Mouse (Mus musculus) hindbrain, embryonic 16.5 days (tissue): ENCODE results near the gene Ovol1. TPM values are rescaled to one million over a fixed set of nuclear protein-coding genes. Genes with fewer than 3 reads are reported as not detected.

Experiments used
- polyA plus RNA-seq: library from polyadenylated mRNA; unstranded; fragments of >200 nt; fragmentation: Nextera tagmentation; extraction: Ambion mirVana; gene quantifications from 2 replicates; pipeline ENCODE4 v1.2.1, GENCODE M21; 2015

Ovol1 gene
- polyA plus RNA-seq, 1 experiment from 2014 or later = 0.20 TPM

Other genes with a start within 250 kb of the Ovol1 start
- gene Catsper1, start 224.9 kb downstream of the Ovol1 start, polyA plus RNA-seq = not detected in 2 replicates
- 9.8 and 11.9 TPM in 2 replicates for gene Cst6, start 211.1 kb downstream of the Ovol1 start, polyA plus RNA-seq
- 40.6 and 44.4 TPM in 2 replicates for gene Eif1ad, start 193.9 kb downstream of the Ovol1 start, polyA plus RNA-seq
- 315 and 333 TPM in 2 replicates for gene Banf1, start 193.5 kb downstream of the Ovol1 start, polyA plus RNA-seq
- gene Sart1, start 171.9 kb downstream of the Ovol1 start, polyA plus RNA-seq = 58.8 and 66.0 TPM in 2 replicates
- 0.36 TPM in 1 of 2 replicates, not detected in the other for gene Tsga10ip, start 158.1 kb downstream of the Ovol1 start, polyA plus RNA-seq
- 301 and 318 TPM in 2 replicates for gene Drap1, start 135.7 kb downstream of the Ovol1 start, polyA plus RNA-seq
- gene AI837181, start 135.5 kb downstream of the Ovol1 start, polyA plus RNA-seq = 38.5 and 72.7 TPM in 2 replicates
- gene Fosl1, start 113.1 kb downstream of the Ovol1 start, polyA plus RNA-seq = not detected in 2 replicates
- 11.4 and 12.4 TPM in 2 replicates for gene Ccdc85b, start 102.8 kb downstream of the Ovol1 start, polyA plus RNA-seq
- 147 and 153 TPM in 2 replicates for gene Fibp, start 100.0 kb downstream of the Ovol1 start, polyA plus RNA-seq
- gene Ctsw, start 92.1 kb downstream of the Ovol1 start, polyA plus RNA-seq = 4.5 TPM in 2 replicates
- gene Efemp2, start 86.7 kb downstream of the Ovol1 start, polyA plus RNA-seq = 44.2 and 53.1 TPM in 2 replicates
- 50.9 and 54.5 TPM in 2 replicates for gene Mus81, start 72.2 kb downstream of the Ovol1 start, polyA plus RNA-seq
- gene Cfl1, start 70.2 kb downstream of the Ovol1 start, polyA plus RNA-seq = 3,487 and 3,609 TPM in 2 replicates
- gene 1700020D05Rik, start 56.9 kb downstream of the Ovol1 start, polyA plus RNA-seq = 0.15 TPM in 1 of 2 replicates, not detected in the other
- gene Snx32, start 50.1 kb downstream of the Ovol1 start, polyA plus RNA-seq = 92.7 and 101 TPM in 2 replicates
- 3.4 and 3.5 TPM in 2 replicates for gene Ap5b1, start 7.4 kb upstream of the Ovol1 start, polyA plus RNA-seq
- gene Rnaseh2c, start 41.2 kb upstream of the Ovol1 start, polyA plus RNA-seq = 62.0 and 75.4 TPM in 2 replicates
- 63.3 and 70.6 TPM in 2 replicates for gene Kat5, start 49.6 kb upstream of the Ovol1 start, polyA plus RNA-seq
- 35.7 and 38.7 TPM in 2 replicates for gene Rela, start 76.8 kb upstream of the Ovol1 start, polyA plus RNA-seq
- 14.3 and 19.1 TPM in 2 replicates for gene Sipa1, start 103.1 kb upstream of the Ovol1 start, polyA plus RNA-seq
- gene Map3k11, start 128.1 kb upstream of the Ovol1 start, polyA plus RNA-seq = 9.2 and 13.2 TPM in 2 replicates
- 22.6 and 24.8 TPM in 2 replicates for gene Pcnx3, start 128.3 kb upstream of the Ovol1 start, polyA plus RNA-seq
- gene Kcnk7, start 143.7 kb upstream of the Ovol1 start, polyA plus RNA-seq = not detected in 2 replicates
- gene Ehbp1l1, start 165.7 kb upstream of the Ovol1 start, polyA plus RNA-seq = 21.6 and 29.7 TPM in 2 replicates
- gene Fam89b, start 169.0 kb upstream of the Ovol1 start, polyA plus RNA-seq = 118 and 128 TPM in 2 replicates
- gene Ltbp3, start 180.3 kb upstream of the Ovol1 start, polyA plus RNA-seq = 11.6 and 15.4 TPM in 2 replicates
- gene Scyl1, start 210.8 kb upstream of the Ovol1 start, polyA plus RNA-seq = 83.2 and 93.9 TPM in 2 replicates